Mouse (Mus musculus): Measurements from ENCODE around the gene Arid1b.

DNA sequence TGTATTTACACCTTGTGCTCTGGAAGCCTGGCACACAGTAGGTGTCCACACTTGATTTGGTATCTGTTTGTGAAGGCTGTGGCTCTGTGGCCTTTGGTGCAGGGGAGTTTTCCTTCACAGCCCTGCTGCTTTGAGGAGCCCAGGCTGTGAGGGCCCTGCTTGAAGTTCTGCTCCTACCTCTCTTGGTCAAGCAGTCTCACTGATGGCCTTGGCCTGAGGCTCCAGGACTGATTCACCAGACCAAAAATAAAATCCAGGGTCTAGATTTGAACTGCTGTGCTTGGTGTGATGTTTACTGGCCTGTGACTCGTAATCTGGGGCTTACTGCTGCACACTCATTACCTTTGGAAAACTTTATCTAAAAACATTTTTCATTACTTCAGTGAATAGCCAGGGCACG, 45.7 kb downstream of the Arid1b start:
- TF ChIP-seq CTCF (IDR thresholded peaks at IDR 0.05; ENCODE audit: low read depth, low read length) (no peak), POLR2A (IDR thresholded peaks at IDR 0.05; ENCODE audit: extremely low read depth, insufficient read depth, low read length) (no peak)
